Mouse (Mus musculus) erythroblast, embryonic 14.5 days (primary cell): Measurements from ENCODE around the gene Wnk1.

Experiments
- GATA1 ChIP-seq: IDR thresholded peaks from 2 replicates; pipeline ENCODE4 v1.6.1; 2012; ENCODE audit warnings: low read length, inconsistent platforms, mixed read lengths
- TAL1 ChIP-seq: IDR thresholded peaks from 3 replicates; pipeline ENCODE4 v1.6.1; 2012; ENCODE audit warnings: low read length, inconsistent platforms, mixed read lengths

GRCm38 (mm10) chr6:120076619-120077450 lies 38.4 kb upstream of the Wnk1 start:
- TF ChIP-seq GATA1 (0 out of 2 replicates have a peak, but pooled peaks have one; percentile 24), TAL1 (peak; percentile 63)
